Mouse (Mus musculus): ENCODE results near the gene Vmn1r230. TPM values are rescaled to one million over a fixed set of nuclear protein-coding genes. Genes with fewer than 3 reads are reported as not detected.

Vmn1r230 gene
- not detected in 2 replicates for total RNA-seq (2012; rRNA removed)

- no peaks in the 10 kb centered on the region for H3K4me1 ChIP-seq (ENCODE audit: control insufficient read depth in 2 of 2, insufficient read depth in 2 of 2, low read length in 2 of 2, poor library complexity in 1 of 2)
- no peak within 1 kb of the TSS for H3K9ac ChIP-seq (ENCODE audit: insufficient read depth, low read depth, low read length, poor library complexity, severe bottlenecking)
- no peak for DNase-seq (ENCODE audit: low read depth, low spot score)
- TF ChIP-seq HCFC1 (IDR thresholded peaks at IDR 0.05; ENCODE audit: borderline replicate concordance, insufficient read depth, low read length) (no peak), CHD2 (IDR thresholded peaks at IDR 0.05; ENCODE audit: low read depth, low read length) (no peak), MAFK (IDR thresholded peaks at IDR 0.05; ENCODE audit: insufficient read depth, low read depth, low read length) (no peak), ZC3H11A (IDR thresholded peaks at IDR 0.05; ENCODE audit: borderline replicate concordance, low read depth, low read length) (no peak), ZNF384 (IDR thresholded peaks at IDR 0.05; ENCODE audit: low read depth, low read length) (no peak)
- H3K4me3 ChIP-seq (ENCODE audit: insufficient read depth in 1 of 2, low read depth in 1 of 2, low read length in 2 of 2, poor library complexity in 1 of 2, severe bottlenecking in 1 of 2), result no peak within 1 kb of the TSS
- no peak within 1 kb of the TSS for H3K27ac ChIP-seq (ENCODE audit: insufficient read depth, low read depth, low read length, poor library complexity, severe bottlenecking)
- in situ Hi-C loops (cut with MboI; ENCODE audit: low sequenced_read_pairs in 2 of 2, unreplicated experiment in 2 of 2), result no loop called here
- no peaks in the 10 kb centered on the region for H3K9me3 ChIP-seq (ENCODE audit: control insufficient read depth, insufficient read depth, low read depth, low read length)
- H3K36me3 ChIP-seq (ENCODE audit: control insufficient read depth, insufficient read depth, low read length, poor library complexity, severe bottlenecking), result no peaks in the 10 kb centered on the region
Measured at GRCm38 (mm10) chr17:20840144-20840543, at the start of gene Vmn1r230. Vmn1r230 (plus strand) TSS chr17:20840444.

- in situ Hi-C loops (cut with MboI; ENCODE audit: low sequenced_read_pairs in 2 of 2, unreplicated experiment in 2 of 2), result no loop called here
- Histone ChIP-seq H3K4me3 (ENCODE audit: insufficient read depth in 1 of 2, low read depth in 1 of 2, low read length in 2 of 2, poor library complexity in 1 of 2, severe bottlenecking in 1 of 2) (no peak within 1 kb of the TSS), H3K9ac (ENCODE audit: insufficient read depth, low read depth, low read length, poor library complexity, severe bottlenecking) (no peak within 1 kb of the TSS), H3K4me1 (ENCODE audit: control insufficient read depth in 2 of 2, insufficient read depth in 2 of 2, low read length in 2 of 2, poor library complexity in 1 of 2) (no peaks in the 10 kb centered on the region), H3K27ac (ENCODE audit: insufficient read depth, low read depth, low read length, poor library complexity, severe bottlenecking) (no peak within 1 kb of the TSS), H3K36me3 (ENCODE audit: control insufficient read depth, insufficient read depth, low read length, poor library complexity, severe bottlenecking) (no peaks in the 10 kb centered on the region), H3K9me3 (ENCODE audit: control insufficient read depth, insufficient read depth, low read depth, low read length) (no peaks in the 10 kb centered on the region)
- TF ChIP-seq ZNF384 (IDR thresholded peaks at IDR 0.05; ENCODE audit: low read depth, low read length) (no peak), ZC3H11A (IDR thresholded peaks at IDR 0.05; ENCODE audit: borderline replicate concordance, low read depth, low read length) (no peak), CHD2 (IDR thresholded peaks at IDR 0.05; ENCODE audit: low read depth, low read length) (no peak), HCFC1 (IDR thresholded peaks at IDR 0.05; ENCODE audit: borderline replicate concordance, insufficient read depth, low read length) (no peak), MAFK (IDR thresholded peaks at IDR 0.05; ENCODE audit: insufficient read depth, low read depth, low read length) (no peak)
- no peak for DNase-seq (ENCODE audit: low read depth, low spot score)
Measured at GRCm38 (mm10) chr17:20811255-20811654, 29.0 kb upstream of the Vmn1r230 start, which contains the start of gene Vmn1r229. Vmn1r229 (plus strand) TSS chr17:20811555.

Other genes with a start within 250 kb of the Vmn1r230 start
- not detected in 2 replicates for gene Vmn2r110, start 244.0 kb upstream of the Vmn1r230 start, total RNA-seq (2012; rRNA removed)
- not detected in 2 replicates for gene Fpr-rs3, start 215.6 kb upstream of the Vmn1r230 start, total RNA-seq (2012; rRNA removed)
- not detected in 2 replicates for gene Vmn1r226, start 157.6 kb upstream of the Vmn1r230 start, total RNA-seq (2012; rRNA removed)
- 0.16 and 0.22 TPM in 2 replicates for gene Vmn1r227, start 110.6 kb upstream of the Vmn1r230 start, total RNA-seq (2012; rRNA removed)
- gene Vmn1r228, start 54.3 kb upstream of the Vmn1r230 start, total RNA-seq (2012; rRNA removed), result not detected in 2 replicates
- not detected in 2 replicates for gene Vmn1r229, start 28.9 kb upstream of the Vmn1r230 start, total RNA-seq (2012; rRNA removed)
- gene Vmn1r231, start 64.6 kb downstream of the Vmn1r230 start, total RNA-seq (2012; rRNA removed), result not detected in 2 replicates
- gene Vmn1r232, start 79.3 kb downstream of the Vmn1r230 start, total RNA-seq (2012; rRNA removed), result not detected in 2 replicates
- 144 and 179 TPM in 2 replicates for gene Ppp2r1a, start 104.9 kb downstream of the Vmn1r230 start, total RNA-seq (2012; rRNA removed)
- not detected in 2 replicates for gene Vmn1r233, start 156.0 kb downstream of the Vmn1r230 start, total RNA-seq (2012; rRNA removed)
- gene Zfp160, start 168.5 kb downstream of the Vmn1r230 start, total RNA-seq (2012; rRNA removed), result 18.0 and 19.8 TPM in 2 replicates

All from ES-E14 (cell line).